Mouse (Mus musculus) hindbrain, embryonic 16.5 days (tissue): Measurements from ENCODE around the gene Cacna2d3. TPM values are rescaled to one million over a fixed set of nuclear protein-coding genes. Genes with fewer than 3 reads are reported as not detected.

Source experiments
- ATAC-seq: fragments of 200-750 bp; cut with Nextera tagmentation; 2 replicates; pipeline ENCODE4 v1.8.0; 2017; ENCODE audit warnings: moderate TSS enrichment, moderate library complexity
- H3K27ac ChIP-seq: fragments of 300-500 bp; sonication (generic); 2 replicates; pipeline ENCODE4 v1.5.1; 2014; ENCODE audit warnings: low read depth, mild to moderate bottlenecking, control low read depth, low read length, moderate library complexity
- H3K27me3 ChIP-seq: fragments of 300-500 bp; sonication (generic); replicated peaks from 2 replicates; pipeline ENCODE4 v1.6.1; 2014; ENCODE audit warnings: low read length; ENCODE audit not compliant: control insufficient read depth, insufficient read depth
- H3K36me3 ChIP-seq: fragments of 300-500 bp; sonication (generic); 2 replicates; pipeline ENCODE4 v1.6.1; 2014; ENCODE audit warnings: mild to moderate bottlenecking, low read length, moderate library complexity, mixed read lengths; ENCODE audit not compliant: control insufficient read depth, insufficient read depth
- H3K4me1 ChIP-seq: fragments of 300-500 bp; sonication (generic); 2 replicates; pipeline ENCODE4 v1.6.1; 2014; ENCODE audit warnings: low read depth, low read length; ENCODE audit not compliant: control insufficient read depth, insufficient read depth
- H3K4me2 ChIP-seq: fragments of 300-500 bp; sonication (generic); 2 replicates; pipeline ENCODE4 v1.6.1; 2014; ENCODE audit warnings: mild to moderate bottlenecking, low read length, control low read depth, moderate library complexity
- H3K4me3 ChIP-seq: fragments of 300-500 bp; sonication (generic); 2 replicates; pipeline ENCODE4 v1.5.1; 2014; ENCODE audit warnings: mild to moderate bottlenecking, low read length, control low read depth, moderate library complexity
- H3K9ac ChIP-seq: fragments of 300-500 bp; sonication (generic); 2 replicates; pipeline ENCODE4 v1.6.1; 2014; ENCODE audit warnings: low read depth, mild to moderate bottlenecking, control low read depth, low read length, moderate library complexity
- H3K9me3 ChIP-seq: fragments of 300-500 bp; sonication (generic); 2 replicates; pipeline ENCODE4 v1.6.1; 2014; ENCODE audit warnings: mild to moderate bottlenecking, low read length, moderate library complexity; ENCODE audit not compliant: control insufficient read depth
- WGBS: fragments of 180-500 bp; shearing (Covaris S2); extraction: QIAGEN DNeasy Blood & Tissue Kit; methylation state at CpG from one replicate; pipeline ENCODE4 v1.1.7; 2014; 5-methylcytosine and 5-hydroxymethylcytosine counted together
- polyA plus RNA-seq: library from polyadenylated mRNA; unstranded; fragments of >200 nt; fragmentation: Nextera tagmentation; extraction: Ambion mirVana; gene quantifications from 2 replicates; pipeline ENCODE4 v1.2.1, GENCODE M21; 2015

Gene Cacna2d3
- polyA plus RNA-seq, 1 experiment from 2014 or later: 32.8 TPM

DNA sequence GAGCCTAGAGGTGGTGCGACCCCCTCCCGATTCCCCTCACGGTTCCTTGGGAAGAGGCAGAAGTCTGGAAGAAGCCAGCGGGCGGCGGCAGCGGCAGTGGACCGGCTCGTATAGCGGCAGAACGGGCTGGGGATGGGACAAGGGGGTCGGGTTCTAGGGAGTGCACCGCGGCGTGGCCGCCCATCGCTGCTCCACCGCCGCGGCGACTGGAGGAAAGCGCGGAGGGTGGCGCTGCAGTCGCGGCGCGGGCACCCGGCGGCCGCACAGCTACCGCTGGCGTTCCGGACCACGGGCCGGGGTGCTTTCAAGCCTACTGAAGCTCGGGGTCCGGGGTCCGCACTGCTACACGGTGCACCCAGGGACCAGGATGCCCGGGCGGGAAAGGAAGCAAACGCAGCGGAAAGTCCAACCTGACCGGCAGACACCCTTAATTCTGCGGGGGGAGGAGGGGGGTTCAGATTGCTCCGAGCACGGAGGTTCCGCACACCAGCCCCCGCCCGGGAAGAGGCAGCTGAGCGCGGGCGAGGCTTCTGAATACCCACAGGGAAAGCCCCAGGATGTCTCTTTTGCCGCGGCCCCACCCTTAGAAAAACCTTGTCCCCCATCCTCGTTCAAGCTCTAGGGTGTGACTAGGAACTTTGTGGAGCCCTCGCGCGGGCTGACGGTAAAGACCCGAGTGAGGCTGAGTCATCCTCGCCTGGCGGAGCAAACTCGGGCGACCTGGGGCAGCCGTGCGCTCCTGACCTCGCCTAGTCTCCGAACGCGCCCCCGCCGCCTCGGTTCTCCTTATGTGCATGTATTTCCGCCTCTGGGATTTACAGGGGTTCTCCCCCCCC, 940 bp upstream of the Cacna2d3 start:
- Histone ChIP-seq H3K4me1 (peaks cover 18% of the 10 kb centered on the region), H3K27me3 (peaks cover 2% of the 10 kb centered on the region; the same call in 1 of the 2 replicates), H3K36me3 (no peaks in the 10 kb centered on the region), H3K4me2 (peak overlapping the region; percentile 99), H3K4me3 (peak overlapping the region; percentile 77), H3K9me3 (no peaks in the 10 kb centered on the region), H3K9ac (peak overlapping the region; percentile 81), H3K27ac (peak overlapping the region; percentile 87)
- WGBS: under 1% methylated on average over 67 of the region's 76 CpGs
- peak; percentile 73 for ATAC-seq

- Histone ChIP-seq H3K36me3 (no peaks in the 10 kb centered on the region), H3K27me3 (peaks cover 2% of the 10 kb centered on the region; the same call in 1 of the 2 replicates), H3K4me1 (peaks cover 18% of the 10 kb centered on the region), H3K4me3 (peak overlapping the region; percentile 77), H3K27ac (peak overlapping the region; percentile 87), H3K4me2 (peak overlapping the region; percentile 99), H3K9me3 (no peaks in the 10 kb centered on the region), H3K9ac (peak overlapping the region; percentile 81)
- WGBS: 3% methylated on average over 11 of the region's 11 CpGs
- ATAC-seq: peak; percentile 31; the same call in 1 of the 2 replicates
Observed at GRCm38 (mm10) chr14:29721131-29721487, 555 bp downstream of the Cacna2d3 start.

GRCm38 (mm10) chr14:29720334-29720911, 1.2 kb downstream of the Cacna2d3 start:
- Histone ChIP-seq H3K9me3 (no peaks in the 10 kb centered on the region), H3K4me3 (peak overlapping the region; percentile 77), H3K4me2 (peak overlapping the region; percentile 99), H3K36me3 (no peaks in the 10 kb centered on the region), H3K27me3 (no peaks in the 10 kb centered on the region; the same call in 1 of the 2 replicates), H3K9ac (peak overlapping the region; percentile 81; the same call in 1 of the 2 replicates), H3K27ac (peak overlapping the region; percentile 23; the same call in 1 of the 2 replicates), H3K4me1 (peaks cover 18% of the 10 kb centered on the region)
- 2% methylated on average over 17 of the region's 17 CpGs for WGBS
- no peak for ATAC-seq

- ATAC-seq: no peak
- H3K4me3 ChIP-seq: no peak overlapping the region
- peaks cover 6% of the 10 kb centered on the region for H3K4me1 ChIP-seq
- no peak overlapping the region for H3K27ac ChIP-seq
- H3K36me3 ChIP-seq: no peaks in the 10 kb centered on the region
- no peaks in the 10 kb centered on the region for H3K9me3 ChIP-seq
- H3K9ac ChIP-seq: no peak overlapping the region
- 67% methylated on average over 3 of the region's 3 CpGs for WGBS
- H3K4me2 ChIP-seq: no peak overlapping the region
- H3K27me3 ChIP-seq: no peaks in the 10 kb centered on the region; the same call in 1 of the 2 replicates
Observed at GRCm38 (mm10) chr14:29712621-29713020, 9.0 kb downstream of the Cacna2d3 start.

DNA sequence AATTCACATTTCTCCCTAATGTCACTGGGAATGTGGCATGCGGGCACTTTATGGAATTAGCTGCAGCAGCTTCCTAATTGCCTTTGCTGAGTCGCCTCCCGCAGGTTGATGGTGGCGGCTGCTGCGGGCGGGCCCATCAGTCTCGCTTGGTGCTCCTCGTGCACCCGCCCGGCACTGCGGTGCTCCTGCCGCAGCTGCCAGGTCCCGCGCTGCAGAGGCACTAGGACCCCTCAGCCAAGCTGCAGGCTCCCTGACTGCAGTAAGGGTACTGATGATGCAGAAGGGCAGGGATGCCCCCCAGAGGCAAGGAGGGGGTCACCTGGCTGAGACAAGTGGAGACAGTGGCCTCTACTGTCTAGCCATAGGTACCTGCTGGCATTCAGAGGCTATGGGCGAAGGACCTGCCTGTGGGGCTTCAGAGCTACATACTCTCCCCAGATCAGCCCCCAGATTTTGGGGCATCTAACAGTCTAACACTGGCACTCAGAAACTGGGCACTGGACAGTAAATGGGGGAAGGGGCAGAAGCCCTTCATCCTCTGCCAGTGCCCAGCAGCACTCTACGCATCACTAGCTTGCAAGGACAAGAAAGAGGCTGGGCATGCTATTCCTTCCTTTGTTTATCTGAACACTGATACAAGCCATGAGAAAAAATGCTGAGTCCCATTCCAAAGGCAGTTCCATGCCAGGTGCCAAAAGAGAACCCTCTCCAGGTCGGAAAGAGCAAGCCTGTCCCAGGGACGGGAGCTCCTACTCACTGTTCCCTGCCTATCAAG, 13.9 kb downstream of the Cacna2d3 start:
- WGBS: 29% methylated on average over 18 of the region's 18 CpGs
- Histone ChIP-seq H3K27ac (no peak overlapping the region), H3K4me2 (peak overlapping the region; percentile 32), H3K36me3 (no peaks in the 10 kb centered on the region), H3K9me3 (no peaks in the 10 kb centered on the region), H3K27me3 (no peaks in the 10 kb centered on the region), H3K4me3 (no peak overlapping the region), H3K9ac (peak overlapping the region; percentile 2; the same call in 1 of the 2 replicates), H3K4me1 (peaks cover 10% of the 10 kb centered on the region)
- ATAC-seq: peak; percentile 67; the same call in 1 of the 2 replicates

DNA sequence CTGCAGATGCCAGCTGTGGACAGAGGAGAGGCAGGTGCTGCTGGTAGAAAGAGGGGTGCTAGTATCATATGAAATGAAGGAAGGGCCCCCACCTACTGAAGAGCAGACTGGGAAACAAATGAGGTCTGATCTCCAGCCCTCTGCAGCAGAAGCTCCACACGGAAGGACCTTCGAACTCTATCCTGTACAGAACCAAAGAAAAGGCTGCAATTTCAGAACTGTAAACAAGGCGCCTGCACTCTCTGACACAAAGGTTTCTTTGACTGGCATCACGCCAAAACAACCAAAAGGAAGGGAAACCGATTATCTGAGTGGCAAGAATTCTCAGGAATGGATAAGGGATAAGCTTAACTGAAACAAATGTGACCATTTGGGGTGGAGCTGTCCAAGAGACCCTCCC, 18.9 kb downstream of the Cacna2d3 start:
- Histone ChIP-seq H3K27ac (no peak overlapping the region), H3K4me3 (no peak overlapping the region), H3K9me3 (no peaks in the 10 kb centered on the region), H3K4me1 (peaks cover 9% of the 10 kb centered on the region), H3K4me2 (no peak overlapping the region), H3K27me3 (no peaks in the 10 kb centered on the region), H3K36me3 (no peaks in the 10 kb centered on the region), H3K9ac (no peak overlapping the region)
- 59% methylated on average over 5 of the region's 5 CpGs for WGBS
- ATAC-seq: no peak

DNA sequence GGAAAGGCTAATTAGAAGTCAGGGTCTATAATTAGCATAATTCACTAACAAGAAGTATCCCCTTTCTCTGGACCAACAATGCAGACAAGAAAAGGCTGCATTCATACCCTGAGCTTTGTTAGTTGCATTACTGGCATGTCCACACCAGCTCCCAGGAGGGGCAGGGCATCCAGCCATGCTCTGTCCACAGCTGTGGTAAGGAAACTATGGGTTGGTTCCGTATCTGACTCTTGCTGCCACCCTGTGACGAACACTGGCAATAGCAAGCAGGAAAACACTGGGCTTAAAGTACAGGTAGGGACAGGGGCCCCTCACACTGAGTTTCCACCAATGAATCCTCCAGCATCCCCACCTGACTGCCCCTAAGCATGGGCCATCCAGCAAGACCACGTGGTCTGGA, 25.5 kb downstream of the Cacna2d3 start:
- Histone ChIP-seq H3K9ac (no peak overlapping the region), H3K4me3 (no peak overlapping the region), H3K27ac (no peak overlapping the region), H3K36me3 (no peaks in the 10 kb centered on the region), H3K9me3 (no peaks in the 10 kb centered on the region), H3K4me2 (no peak overlapping the region), H3K27me3 (no peaks in the 10 kb centered on the region), H3K4me1 (no peaks in the 10 kb centered on the region)
- peak; percentile 89 for ATAC-seq
- WGBS: 5% methylated on average over 3 of the region's 3 CpGs

DNA sequence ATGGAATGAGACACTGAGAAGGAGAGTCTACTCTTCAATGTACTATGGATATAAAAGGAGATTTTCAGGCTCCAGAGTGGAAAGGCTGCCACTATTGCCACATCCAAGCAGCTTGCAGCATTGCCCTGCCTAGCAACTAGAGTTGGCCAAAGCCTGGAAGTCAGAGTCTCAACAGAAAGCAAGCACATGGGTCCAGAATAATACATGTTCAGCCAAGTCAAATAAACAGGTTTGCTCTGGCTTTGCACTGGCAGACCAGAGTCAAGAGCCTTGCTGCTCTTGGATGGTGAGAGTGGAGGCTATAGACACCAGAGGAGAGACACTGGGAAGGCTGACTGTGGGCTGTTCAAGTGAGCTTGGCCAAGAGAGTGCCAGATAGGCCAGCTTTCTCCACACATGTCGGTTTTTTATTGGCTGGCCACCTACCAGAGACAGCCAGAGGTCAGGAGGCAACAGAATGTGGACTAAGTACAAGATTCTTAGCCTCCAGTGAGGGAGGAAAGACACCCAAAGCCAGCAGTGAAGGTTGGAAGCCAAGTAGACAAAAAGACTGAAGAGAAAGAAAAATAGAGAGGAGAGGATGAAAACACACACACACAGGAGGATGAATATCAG, 49.1 kb downstream of the Cacna2d3 start:
- 48% methylated on average over 1 of the region's 1 CpGs for WGBS
- Histone ChIP-seq H3K27ac (no peak overlapping the region), H3K27me3 (no peaks in the 10 kb centered on the region), H3K4me1 (no peaks in the 10 kb centered on the region; the same call in 1 of the 2 replicates), H3K9ac (no peak overlapping the region), H3K36me3 (no peaks in the 10 kb centered on the region), H3K9me3 (no peaks in the 10 kb centered on the region), H3K4me3 (no peak overlapping the region), H3K4me2 (no peak overlapping the region)
- no peak for ATAC-seq
